8 mouse cellular contexts compared by ENCODE assay signal in the genomic region with DNA sequence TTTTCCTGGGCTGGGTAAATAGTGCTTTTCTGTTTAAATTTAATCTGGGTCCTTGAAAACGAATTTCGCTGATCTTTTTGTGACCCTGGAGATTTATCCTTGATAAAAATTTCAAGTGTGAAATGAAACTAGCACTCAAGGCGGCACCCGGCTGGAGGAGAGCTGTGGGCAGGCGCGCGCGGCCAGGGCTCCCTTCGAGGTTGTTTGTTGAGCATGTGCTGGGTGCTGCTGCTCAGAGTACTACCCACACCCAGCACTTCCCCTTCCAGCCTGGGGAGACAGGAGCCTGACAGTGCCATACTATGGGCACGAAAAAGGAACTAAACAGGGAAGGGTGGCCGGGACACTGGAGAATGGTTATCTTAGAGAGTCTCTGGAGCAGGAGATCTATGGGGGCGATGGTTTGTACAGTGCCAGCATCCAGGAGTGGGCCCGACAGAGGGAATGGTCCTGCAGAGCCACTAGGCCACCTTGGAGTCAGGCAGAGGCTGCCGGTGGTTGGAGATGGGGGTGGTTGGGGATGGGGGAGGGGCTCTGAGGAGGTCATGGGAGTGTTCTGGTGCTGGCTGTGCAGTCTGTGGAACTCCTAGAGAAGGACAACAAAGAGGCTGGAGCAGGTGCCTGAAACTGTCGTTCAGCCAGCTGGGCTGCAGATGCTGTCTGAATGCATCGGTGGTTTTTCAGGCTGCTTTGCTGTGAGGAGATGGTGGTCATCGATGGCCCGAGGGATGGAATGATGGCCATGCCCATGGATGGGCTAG. TPM values are rescaled to one million over a fixed set of nuclear protein-coding genes. Genes with fewer than 3 reads are reported as not detected.
DNase-seq lines count a peak whose midpoint lies in the region; ATAC-seq and TF ChIP-seq lines count a peak whose summit lies in the region.

No protein-coding gene starts in this region.

- no peaks in the 10 kb centered on the region for H3K36me3 ChIP-seq in heart, adult 2 months (ENCODE audit: control insufficient read depth, insufficient read depth, low read length)
- no peaks in the 10 kb centered on the region for H3K36me3 ChIP-seq in forebrain, embryonic 13.5 days (ENCODE audit: poor library complexity, severe bottlenecking)
- no peaks in the 10 kb centered on the region for H3K36me3 ChIP-seq in kidney, embryonic 16.5 days (ENCODE audit: insufficient read depth, low read length)
- no peaks in the 10 kb centered on the region for H3K36me3 ChIP-seq in midbrain, embryonic 11.5 days (ENCODE audit: control insufficient read depth, insufficient read depth, low read length)

- no peaks in the 10 kb centered on the region for H3K4me1 ChIP-seq in heart, adult 2 months (ENCODE audit: control insufficient read depth, insufficient read depth, low read length)
- H3K4me1 ChIP-seq in bone marrow, adult 2 months (ENCODE audit: control insufficient read depth, insufficient read depth, low read length) = no peaks in the 10 kb centered on the region; the same call in 1 of the 2 replicates
- peaks cover 12% of the 10 kb centered on the region for H3K4me1 ChIP-seq in forebrain, embryonic 13.5 days
- peaks cover 16% of the 10 kb centered on the region for H3K4me1 ChIP-seq in kidney, embryonic 16.5 days (ENCODE audit: insufficient read depth, low read length)
- peaks cover 15% of the 10 kb centered on the region for H3K4me1 ChIP-seq in midbrain, embryonic 11.5 days (ENCODE audit: control insufficient read depth, insufficient read depth, low read length)

- no peak overlapping the region for H3K27ac ChIP-seq in heart, adult 2 months
- peak overlapping the region; percentile 72 for H3K27ac ChIP-seq in bone marrow, adult 2 months (ENCODE audit: control insufficient read depth, insufficient read depth, low read depth, low read length, poor library complexity)
- no peak overlapping the region for H3K27ac ChIP-seq in forebrain, embryonic 13.5 days
- peak overlapping the region; percentile 87 for H3K27ac ChIP-seq in kidney, embryonic 16.5 days (ENCODE audit: low read length)
- no peak overlapping the region for H3K27ac ChIP-seq in midbrain, embryonic 11.5 days (ENCODE audit: low read depth, low read length)

- 19% methylated on average over 18 of the region's 18 CpGs for WGBS in heart, adult 2 months
- WGBS in bone marrow, adult 2 months = 17% methylated on average over 18 of the region's 18 CpGs
- WGBS in forebrain, embryonic 13.5 days = 17% methylated on average over 18 of the region's 18 CpGs
- 15% methylated on average over 18 of the region's 18 CpGs for WGBS in kidney, embryonic 16.5 days
- WGBS in midbrain, embryonic 11.5 days = 20% methylated on average over 18 of the region's 18 CpGs

- intact Hi-C loops in heart, adult 2 months (cut with DNase I) = no loop called here
- intact Hi-C loops in heart, postnatal 10 days (cut with DNase I) = no loop called here

- H3K4me3 ChIP-seq in heart, adult 2 months = peak overlapping the region; percentile 26
- H3K4me3 ChIP-seq in bone marrow, adult 2 months (replicated peaks; ENCODE audit: control insufficient read depth, low read depth, low read length) = no peak overlapping the region
- H3K4me3 ChIP-seq in forebrain, embryonic 13.5 days = peak overlapping the region; percentile 31
- H3K4me3 ChIP-seq in kidney, embryonic 16.5 days (ENCODE audit: low read length) = peak overlapping the region; percentile 35
- peak overlapping the region; percentile 22; the same call in 1 of the 2 replicates for H3K4me3 ChIP-seq in midbrain, embryonic 11.5 days (ENCODE audit: low read depth, low read length)

- no peak for DNase-seq in heart, adult 2 months
- no peak for DNase-seq in heart, postnatal 10 days
- peak; percentile 91 for DNase-seq in midbrain, embryonic 11.5 days (ENCODE audit: low spot score, missing footprints)
- no peak for DNase-seq in thymus, postnatal 4 days

- TF ChIP-seq CTCF in heart, adult 2 months (IDR thresholded peaks at IDR 0.05) = no peak
- TF ChIP-seq CTCF in bone marrow, adult 2 months (IDR thresholded peaks at IDR 0.05; ENCODE audit: control insufficient read depth, insufficient read depth, low read length) = no peak

- peak; percentile 60; the same call in 1 of the 2 replicates for ATAC-seq in forebrain, embryonic 13.5 days
- peak; percentile 73 for ATAC-seq in kidney, embryonic 16.5 days (ENCODE audit: low FRiP score, low TSS enrichment)
- peak; percentile 40; the same call in 1 of the 2 replicates for ATAC-seq in midbrain, embryonic 11.5 days (ENCODE audit: low FRiP score)
- ATAC-seq in inflammation-experienced regulatory T-cells, adult 6 months = no peak

- no peak for TF ChIP-seq EP300 in heart, adult 2 months (IDR thresholded peaks at IDR 0.05; ENCODE audit: insufficient read depth, low read depth, low read length)

- no peak for TF ChIP-seq POLR2A in heart, adult 2 months (IDR thresholded peaks at IDR 0.05; ENCODE audit: insufficient read depth, low read depth, low read length)
- no peak for TF ChIP-seq POLR2A in bone marrow, adult 2 months (IDR thresholded peaks at IDR 0.05; ENCODE audit: borderline replicate concordance, control insufficient read depth, low read depth, low read length)

- H3K27me3 ChIP-seq in heart, adult 2 months (ENCODE audit: control insufficient read depth, insufficient read depth, low read length) = no peaks in the 10 kb centered on the region; the same call in 1 of the 2 replicates
- H3K27me3 ChIP-seq in forebrain, embryonic 13.5 days = peaks cover 38% of the 10 kb centered on the region
- H3K27me3 ChIP-seq in kidney, embryonic 16.5 days (ENCODE audit: insufficient read depth, low read length) = peaks cover 8% of the 10 kb centered on the region; the same call in 1 of the 2 replicates
- peaks cover 3% of the 10 kb centered on the region; the same call in 1 of the 2 replicates for H3K27me3 ChIP-seq in midbrain, embryonic 11.5 days (ENCODE audit: control insufficient read depth, insufficient read depth, low read length)

- H3K9ac ChIP-seq in heart, adult 2 months (ENCODE audit: low read depth, low read length) = no peak overlapping the region
- peak overlapping the region; percentile 47 for H3K9ac ChIP-seq in forebrain, embryonic 13.5 days
- H3K9ac ChIP-seq in kidney, embryonic 16.5 days (replicated peaks; ENCODE audit: low read length) = peak overlapping the region; percentile 14
- H3K9ac ChIP-seq in midbrain, embryonic 11.5 days (ENCODE audit: low read length) = peak overlapping the region; percentile 42; the same call in 1 of the 2 replicates

- peak overlapping the region; percentile 58 for H3K4me2 ChIP-seq in forebrain, embryonic 13.5 days
- peak overlapping the region; percentile 52 for H3K4me2 ChIP-seq in kidney, embryonic 16.5 days (replicated peaks; ENCODE audit: low read depth, low read length)
- peak overlapping the region; percentile 51 for H3K4me2 ChIP-seq in midbrain, embryonic 11.5 days

- H3K79me2 ChIP-seq in heart, adult 2 months (replicated peaks; ENCODE audit: control insufficient read depth, insufficient read depth, low read length) = no peaks in the 10 kb centered on the region

- no peaks in the 10 kb centered on the region for H3K9me3 ChIP-seq in forebrain, embryonic 13.5 days (replicated peaks)
- H3K9me3 ChIP-seq in kidney, embryonic 16.5 days (ENCODE audit: low read length) = no peaks in the 10 kb centered on the region
- H3K9me3 ChIP-seq in midbrain, embryonic 11.5 days (ENCODE audit: control insufficient read depth, low read length) = no peaks in the 10 kb centered on the region

RNA-seq across cellular contexts. Expression of a gene that starts 35.9 kb away (rescaled TPM):
- under 1 TPM; 0.43 to 0.52 TPM for total RNA-seq in heart, adult 2 months (2021)
- 0.23 and 0.43 TPM in 2 replicates for polyA plus RNA-seq in heart, adult 2 months (2012; rRNA removed)
- total RNA-seq in heart, postnatal 10 days (2021) = under 1 TPM; 0.30 to 0.43 TPM
- polyA plus RNA-seq in bone marrow, adult 2 months (2011; ENCODE audit: insufficient read depth, insufficient read length, low replicate concordance, missing spikeins) = not detected in 2 replicates
- polyA plus RNA-seq in forebrain, embryonic 13.5 days (2015; fragmentation: Nextera tagmentation; extraction: Ambion mirVana) = 0.19 and 0.21 TPM in 2 replicates
- 0.15 and 0.16 TPM in 2 replicates for polyA plus RNA-seq in kidney, embryonic 16.5 days (2015; fragmentation: Nextera tagmentation; extraction: Ambion mirVana)
- 0.05 TPM in 1 of 2 replicates, not detected in the other for polyA plus RNA-seq in midbrain, embryonic 11.5 days (2014; fragmentation: Nextera tagmentation; extraction: Ambion mirVana)
- polyA plus RNA-seq in inflammation-experienced regulatory T-cells, adult 6 months (2017; shearing (Covaris generic)) = not detected

Comparison
In these comparisons a context has a peak if more than half of its experiments do, and no peak if none do; other contexts are left out.
1. H3K27ac ChIP-seq: peak in bone marrow, adult 2 months (single experiment) and kidney, embryonic 16.5 days (single experiment); none in heart, adult 2 months (single experiment), forebrain, embryonic 13.5 days (single experiment) and midbrain, embryonic 11.5 days (single experiment).
2. Peak in every context shown above with its lines, with median percentiles within 50 percentile points of each other: H3K4me2 ChIP-seq.